Mouse (Mus musculus): ENCODE data around the gene Cckbr. TPM values are rescaled to one million over a fixed set of nuclear protein-coding genes. Genes with fewer than 3 reads are reported as not detected.
A peak's percentile ranks its signal among the peaks of the same experiment; 100 is the strongest.

The Cckbr gene
- polyA plus RNA-seq, 1 experiment from 2014 or later: 3.6 TPM

DNA sequence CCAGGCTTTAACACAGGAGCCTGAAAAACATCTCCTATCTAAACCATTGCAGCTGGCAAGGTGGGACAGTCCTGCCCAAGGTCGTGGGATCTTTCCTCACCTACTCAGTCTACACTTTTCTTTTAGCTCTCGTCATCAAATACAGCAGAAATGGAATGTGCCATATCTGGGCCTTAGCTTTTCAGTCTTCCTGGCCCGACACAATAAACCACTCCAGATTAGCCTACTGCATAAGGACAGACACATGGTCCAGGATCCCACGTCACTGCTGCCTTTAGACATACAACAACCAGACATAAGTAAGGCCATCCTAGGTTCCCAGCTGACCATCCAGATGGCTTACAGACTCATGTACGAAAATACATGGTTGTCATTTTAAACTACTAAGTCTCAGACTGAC lies 84.6 kb downstream of the Cckbr start:
- Histone ChIP-seq H3K4me2 (replicated peaks; ENCODE audit: low read depth) (no peak overlapping the region), H3K9me3 (ENCODE audit: control insufficient read depth, low read length) (no peaks in the 10 kb centered on the region), H3K4me3 (ENCODE audit: low read depth, low read length) (no peak overlapping the region), H3K9ac (ENCODE audit: low read length) (no peak overlapping the region), H3K27me3 (ENCODE audit: control insufficient read depth, insufficient read depth, low read length) (no peaks in the 10 kb centered on the region), H3K4me1 (replicated peaks; ENCODE audit: control insufficient read depth, insufficient read depth) (no peaks in the 10 kb centered on the region), H3K27ac (replicated peaks) (no peak overlapping the region), H3K36me3 (ENCODE audit: control insufficient read depth, insufficient read depth, low read length) (no peaks in the 10 kb centered on the region)
- DNase-seq (ENCODE audit: low spot score) (no peak), ATAC-seq (ENCODE audit: low FRiP score, low TSS enrichment) (no peak)
- 78% methylated on average over 5 of the region's 5 CpGs for WGBS
- no peak for TF ChIP-seq CTCF (IDR thresholded peaks at IDR 0.05; ENCODE audit: low read depth)
- no peak for TF ChIP-seq EP300 (optimal IDR thresholded peaks at IDR 0.05)

DNA sequence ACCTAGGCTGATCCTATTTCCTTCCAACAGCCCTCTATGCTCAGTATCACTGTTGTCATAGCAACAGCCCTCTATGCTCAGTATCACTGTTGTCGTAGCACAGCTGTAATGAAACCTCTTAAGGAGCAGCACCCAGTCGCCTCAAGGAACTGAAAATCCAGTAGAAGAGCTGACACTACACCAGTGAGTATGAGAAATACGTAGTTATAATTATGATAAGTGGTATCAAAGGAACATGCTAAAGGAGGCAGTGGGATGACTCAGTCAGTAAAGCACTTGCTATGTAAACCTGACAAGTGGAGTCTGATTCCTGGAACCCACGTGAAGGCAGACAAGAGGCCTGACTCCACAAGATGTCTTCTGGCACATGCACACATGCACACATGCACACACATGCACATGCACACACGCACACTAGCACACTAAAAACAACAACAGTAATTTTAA lies 88.3 kb downstream of the Cckbr start:
- no peak overlapping the region for H3K27ac ChIP-seq (replicated peaks)
- H3K4me3 ChIP-seq (ENCODE audit: low read depth, low read length): no peak overlapping the region
- ATAC-seq (ENCODE audit: low FRiP score, low TSS enrichment): no peak
- WGBS: 37% methylated on average over 5 of the region's 5 CpGs
- H3K36me3 ChIP-seq (ENCODE audit: control insufficient read depth, insufficient read depth, low read length): no peaks in the 10 kb centered on the region
- no peak overlapping the region for H3K4me2 ChIP-seq (replicated peaks; ENCODE audit: low read depth)
- H3K9me3 ChIP-seq (ENCODE audit: control insufficient read depth, low read length): no peaks in the 10 kb centered on the region
- H3K9ac ChIP-seq (ENCODE audit: low read length): no peak overlapping the region
- no peaks in the 10 kb centered on the region for H3K27me3 ChIP-seq (ENCODE audit: control insufficient read depth, insufficient read depth, low read length)
- no peak for DNase-seq (ENCODE audit: low spot score)
- no peaks in the 10 kb centered on the region for H3K4me1 ChIP-seq (replicated peaks; ENCODE audit: control insufficient read depth, insufficient read depth)
- TF ChIP-seq EP300 (optimal IDR thresholded peaks at IDR 0.05) (no peak), CTCF (IDR thresholded peaks at IDR 0.05; ENCODE audit: low read depth) (no peak)

DNA sequence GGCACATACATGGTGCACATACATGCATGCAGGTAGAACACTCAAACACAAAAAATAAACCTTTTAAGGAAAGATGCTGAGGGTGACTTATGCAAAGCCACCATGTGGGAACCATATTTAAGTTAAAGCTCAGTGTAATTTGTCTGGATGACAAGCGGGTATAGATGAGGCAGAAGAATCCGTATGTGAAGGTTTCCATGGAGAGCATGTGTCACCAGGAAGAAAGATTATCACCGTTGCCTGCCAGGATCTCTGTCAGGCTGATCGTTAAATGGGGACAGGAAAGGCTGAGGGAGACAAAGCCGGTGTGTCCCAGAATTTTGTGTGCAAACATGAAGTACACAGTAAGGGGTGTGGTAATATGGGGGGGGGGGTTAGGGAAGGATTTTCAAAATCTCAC lies 89.0 kb downstream of the Cckbr start:
- 30% methylated on average over 5 of the region's 5 CpGs for WGBS

DNA sequence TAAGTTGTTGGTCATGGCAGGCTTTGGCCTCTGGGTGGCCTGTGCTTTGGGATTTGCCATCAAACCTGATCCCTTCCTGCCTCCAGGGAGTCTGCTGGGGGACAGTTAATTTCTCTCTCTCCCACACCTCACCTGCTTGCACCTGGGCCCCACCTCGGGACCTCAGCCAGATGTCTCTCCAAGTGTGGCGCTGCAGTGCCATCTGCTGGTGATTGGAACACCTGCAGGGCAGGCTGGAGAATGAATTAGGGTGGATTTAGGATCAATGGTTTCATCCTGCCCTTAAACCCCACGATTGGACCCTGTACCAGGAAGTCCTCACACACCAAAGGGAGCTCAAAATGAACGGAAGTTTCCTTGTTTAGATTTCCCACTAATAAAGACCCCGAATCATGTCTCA lies 89.6 kb downstream of the Cckbr start:
- H3K4me2 ChIP-seq (replicated peaks; ENCODE audit: low read depth): no peak overlapping the region
- H3K27me3 ChIP-seq (ENCODE audit: control insufficient read depth, insufficient read depth, low read length): no peaks in the 10 kb centered on the region
- ATAC-seq (ENCODE audit: low FRiP score, low TSS enrichment): 0 out of 2 replicates have a peak, but pooled peaks have one; percentile 44
- H3K4me3 ChIP-seq (ENCODE audit: low read depth, low read length): no peak overlapping the region
- no peaks in the 10 kb centered on the region for H3K4me1 ChIP-seq (replicated peaks; ENCODE audit: control insufficient read depth, insufficient read depth)
- H3K9me3 ChIP-seq (ENCODE audit: control insufficient read depth, low read length): no peaks in the 10 kb centered on the region
- no peaks in the 10 kb centered on the region for H3K36me3 ChIP-seq (ENCODE audit: control insufficient read depth, insufficient read depth, low read length)
- H3K27ac ChIP-seq (replicated peaks): no peak overlapping the region
- 5% methylated on average over 5 of the region's 5 CpGs for WGBS
- no peak overlapping the region for H3K9ac ChIP-seq (ENCODE audit: low read length)
- no peak for TF ChIP-seq EP300 (optimal IDR thresholded peaks at IDR 0.05)
- peak; percentile 97 for TF ChIP-seq CTCF (IDR thresholded peaks at IDR 0.05; ENCODE audit: low read depth)
- peak; percentile 76 for DNase-seq (ENCODE audit: low spot score)

More for the DNA sequence above, 89.0 kb downstream of the Cckbr start:
- Histone ChIP-seq H3K27ac (replicated peaks) (no peak overlapping the region), H3K4me1 (replicated peaks; ENCODE audit: control insufficient read depth, insufficient read depth) (no peaks in the 10 kb centered on the region), H3K36me3 (ENCODE audit: control insufficient read depth, insufficient read depth, low read length) (no peaks in the 10 kb centered on the region), H3K9me3 (ENCODE audit: control insufficient read depth, low read length) (no peaks in the 10 kb centered on the region), H3K4me3 (ENCODE audit: low read depth, low read length) (no peak overlapping the region), H3K9ac (ENCODE audit: low read length) (no peak overlapping the region), H3K4me2 (replicated peaks; ENCODE audit: low read depth) (no peak overlapping the region), H3K27me3 (ENCODE audit: control insufficient read depth, insufficient read depth, low read length) (no peaks in the 10 kb centered on the region)
- no peak for DNase-seq (ENCODE audit: low spot score)
- no peak for TF ChIP-seq CTCF (IDR thresholded peaks at IDR 0.05; ENCODE audit: low read depth)
- TF ChIP-seq EP300 (optimal IDR thresholded peaks at IDR 0.05): no peak
- no peak for ATAC-seq (ENCODE audit: low FRiP score, low TSS enrichment)

- Histone ChIP-seq H3K9ac (ENCODE audit: low read length) (no peak overlapping the region), H3K36me3 (ENCODE audit: control insufficient read depth, insufficient read depth, low read length) (no peaks in the 10 kb centered on the region), H3K4me2 (replicated peaks; ENCODE audit: low read depth) (no peak overlapping the region), H3K4me1 (replicated peaks; ENCODE audit: control insufficient read depth, insufficient read depth) (no peaks in the 10 kb centered on the region), H3K27ac (replicated peaks) (no peak overlapping the region), H3K27me3 (ENCODE audit: control insufficient read depth, insufficient read depth, low read length) (no peaks in the 10 kb centered on the region), H3K9me3 (ENCODE audit: control insufficient read depth, low read length) (no peaks in the 10 kb centered on the region), H3K4me3 (ENCODE audit: low read depth, low read length) (no peak overlapping the region)
- TF ChIP-seq CTCF (IDR thresholded peaks at IDR 0.05; ENCODE audit: low read depth): no peak
- TF ChIP-seq EP300 (optimal IDR thresholded peaks at IDR 0.05): no peak
- DNase-seq (ENCODE audit: low spot score) (no peak), ATAC-seq (ENCODE audit: low FRiP score, low TSS enrichment) (no peak)
- WGBS: 26% methylated on average over 9 of the region's 9 CpGs
These were observed 91.3 kb downstream of the Cckbr start for GRCm38 (mm10) chr7:105516669-105517360.

DNA sequence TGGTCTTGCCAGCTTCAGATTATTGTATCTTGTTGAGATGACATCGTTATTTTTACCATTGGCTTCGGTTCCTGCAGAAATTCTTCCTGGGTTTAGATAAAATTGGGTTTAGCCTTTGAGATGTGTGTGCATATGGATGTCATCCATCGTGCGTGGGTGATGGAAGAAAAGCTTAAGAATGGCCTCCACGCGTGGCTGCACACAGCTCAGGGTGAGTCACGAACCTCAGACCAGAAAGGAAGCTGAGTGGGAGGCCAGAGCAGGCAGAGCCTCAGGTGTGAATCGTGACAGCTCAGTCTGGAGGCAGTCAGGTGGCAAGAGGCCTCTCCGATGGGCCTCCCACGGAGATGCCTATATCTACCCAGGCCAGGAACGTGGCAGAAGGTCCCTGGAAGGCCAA lies 93.8 kb downstream of the Cckbr start:
- TF ChIP-seq CTCF (IDR thresholded peaks at IDR 0.05; ENCODE audit: low read depth): no peak
- no peak for TF ChIP-seq EP300 (optimal IDR thresholded peaks at IDR 0.05)
- no peak for ATAC-seq (ENCODE audit: low FRiP score, low TSS enrichment)
- WGBS: 57% methylated on average over 11 of the region's 11 CpGs

More for the DNA sequence above, 93.8 kb downstream of the Cckbr start:
- no peak overlapping the region for H3K9ac ChIP-seq (ENCODE audit: low read length)
- DNase-seq (ENCODE audit: low spot score): no peak
- no peaks in the 10 kb centered on the region for H3K27me3 ChIP-seq (ENCODE audit: control insufficient read depth, insufficient read depth, low read length)
- H3K27ac ChIP-seq (replicated peaks): no peak overlapping the region
- no peak overlapping the region for H3K4me3 ChIP-seq (ENCODE audit: low read depth, low read length)
- H3K36me3 ChIP-seq (ENCODE audit: control insufficient read depth, insufficient read depth, low read length): no peaks in the 10 kb centered on the region
- H3K4me1 ChIP-seq (replicated peaks; ENCODE audit: control insufficient read depth, insufficient read depth): no peaks in the 10 kb centered on the region
- no peak overlapping the region for H3K4me2 ChIP-seq (replicated peaks; ENCODE audit: low read depth)
- H3K9me3 ChIP-seq (ENCODE audit: control insufficient read depth, low read length): no peaks in the 10 kb centered on the region

Measured in stomach, postnatal 0 days (tissue).